Mouse (Mus musculus) neutrophil, adult 65 days (primary cell): ENCODE results near the gene Olfr427. TPM values are rescaled to one million over a fixed set of nuclear protein-coding genes. Genes with fewer than 3 reads are reported as not detected.

Experiments
- total RNA-seq: library from RNA; stranded (reverse); gene quantifications from 2 replicates; pipeline ENCODE4 v1.2.4, GENCODE M21; 2023

Gene Olfr427
- not detected in 2 replicates for total RNA-seq

GRCm38 (mm10) chr1:174096591-174096990, at the start of gene Olfr427:
Gene Olfr427 (plus strand): TSS chr1:174096891.

GRCm38 (mm10) chr1:174048893-174049292, 47.8 kb upstream of the Olfr427 start, which contains the start of gene Olfr432:
Gene Olfr432 (plus strand): TSS chr1:174049205.

DNA sequence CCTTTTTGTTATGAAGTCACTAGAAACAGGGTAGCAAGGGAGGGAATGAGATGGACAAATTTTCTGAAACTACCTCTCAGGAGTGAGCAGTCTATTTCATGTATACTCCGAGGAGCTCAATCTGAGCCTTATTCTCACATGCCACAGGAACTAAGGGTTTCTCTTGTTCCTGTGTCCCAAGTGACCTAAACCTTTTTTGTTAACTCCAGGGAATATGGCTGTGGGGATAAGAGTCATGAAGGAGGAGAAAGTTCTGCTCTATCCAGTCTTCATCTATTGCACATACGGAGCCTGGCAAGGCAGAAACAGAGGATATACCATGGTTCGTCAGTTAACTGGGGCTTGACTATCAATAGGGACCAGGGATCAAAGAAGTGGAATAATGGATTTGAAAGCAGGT, 30.4 kb upstream of the Olfr427 start, which contains the start of gene Olfr430:
Olfr430 (plus strand) TSS at position 301 of the 400 bp plus-strand sequence.

GRCm38 (mm10) chr1:174084031-174084430, 12.7 kb upstream of the Olfr427 start, which contains the start of gene Olfr429:
Gene Olfr429 (plus strand): TSS chr1:174084331.

GRCm38 (mm10) chr1:174121062-174121461, 24.4 kb downstream of the Olfr427 start, which contains the start of gene Olfr231:
Gene Olfr231 (minus strand): TSS chr1:174121162.

DNA sequence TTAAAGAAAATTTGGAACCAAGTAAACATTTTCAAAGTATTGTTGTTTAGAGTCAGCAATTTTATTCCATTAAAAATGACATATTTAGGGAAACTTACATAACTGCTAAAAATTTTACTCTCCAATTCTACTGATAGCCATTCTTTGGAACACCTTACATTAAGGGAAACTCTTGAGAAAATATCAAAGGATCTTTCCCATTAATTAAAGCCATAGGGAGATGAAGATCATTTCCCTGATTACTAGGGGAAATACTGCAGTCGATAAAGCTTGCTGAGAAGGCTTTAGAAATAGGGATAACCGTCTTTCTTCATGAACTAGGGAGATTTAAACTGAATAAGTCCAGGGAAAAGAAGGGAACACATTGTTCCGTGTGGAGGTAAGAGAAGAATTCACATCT, 34.5 kb downstream of the Olfr427 start, which contains the start of gene Olfr424:
Olfr424 (plus strand) TSS at position 301 of the 400 bp plus-strand sequence.

Other genes starting within 250 kb of the Olfr427 start
- 7.9 and 12.3 TPM in 2 replicates for gene Ifi211, start 183.8 kb upstream of the Olfr427 start, total RNA-seq
- 30.7 and 32.2 TPM in 2 replicates for gene Mndal, start 154.4 kb upstream of the Olfr427 start, total RNA-seq
- 15.4 and 23.1 TPM in 2 replicates for gene Ifi203, start 154.2 kb upstream of the Olfr427 start, total RNA-seq
- gene Ifi202b, start 114.1 kb upstream of the Olfr427 start, total RNA-seq: not detected in 2 replicates
- gene Ifi205, start 65.1 kb upstream of the Olfr427 start, total RNA-seq: 2.4 and 6.3 TPM in 2 replicates
- gene Olfr433, start 56.2 kb upstream of the Olfr427 start, total RNA-seq: not detected in 2 replicates
- gene Olfr432, start 47.7 kb upstream of the Olfr427 start, total RNA-seq: not detected in 2 replicates
- gene Olfr430, start 30.3 kb upstream of the Olfr427 start, total RNA-seq: not detected in 2 replicates
- not detected in 2 replicates for gene Olfr429, start 12.6 kb upstream of the Olfr427 start, total RNA-seq
- not detected in 2 replicates for gene Olfr231, start 24.3 kb downstream of the Olfr427 start, total RNA-seq
- not detected in 2 replicates for gene Olfr424, start 34.6 kb downstream of the Olfr427 start, total RNA-seq
- gene Olfr420, start 58.7 kb downstream of the Olfr427 start, total RNA-seq: not detected in 2 replicates
- 0.98 and 2.2 TPM in 2 replicates for gene Spta1, start 75.9 kb downstream of the Olfr427 start, total RNA-seq
- gene Olfr419, start 155.2 kb downstream of the Olfr427 start, total RNA-seq: not detected in 2 replicates
- not detected in 2 replicates for gene Mptx1, start 233.6 kb downstream of the Olfr427 start, total RNA-seq